Mouse (Mus musculus): ENCODE data around the gene Rbpj. TPM values are rescaled to one million over a fixed set of nuclear protein-coding genes. Genes with fewer than 3 reads are reported as not detected.

The Rbpj gene
- 10 to 100 TPM; 27.8 to 29.0 TPM for total RNA-seq (2021)
- long read RNA-seq, experiment 1, full-length matches to known transcripts, result 15 of 23 reads
- long read RNA-seq, experiment 1, partial matches to known transcripts, result 4 of 23 reads
- long read RNA-seq, experiment 1, other reads (novel, unspliced or antisense), result 4 of 23 reads
- long read RNA-seq, experiment 2, full-length matches to known transcripts, result 3 of 8 reads
- long read RNA-seq, experiment 2, partial matches to known transcripts, result 2 of 8 reads
- long read RNA-seq, experiment 2, other reads (novel, unspliced or antisense), result 3 of 8 reads

- DNase-seq (ENCODE audit: low spot score in 2 of 2), result no peak
Observed at GRCm38 (mm10) chr5:53465883-53466282, at the start of gene Rbpj. Gene Rbpj, plus strand, starts transcription at chr5:53466152.

- DNase-seq (ENCODE audit: low spot score in 2 of 2), result no peak
Observed at GRCm38 (mm10) chr5:53420777-53421176, 45.2 kb upstream of the Rbpj start.

- no peak for DNase-seq (ENCODE audit: low spot score in 2 of 2)
Observed at GRCm38 (mm10) chr5:53421291-53421690, 44.7 kb upstream of the Rbpj start.

- no peak for DNase-seq (ENCODE audit: low spot score in 2 of 2)
Observed at GRCm38 (mm10) chr5:53427411-53427810, 38.5 kb upstream of the Rbpj start.

GRCm38 (mm10) chr5:53429683-53430477 is 36.1 kb upstream of the Rbpj start:
- DNase-seq (ENCODE audit: low spot score in 2 of 2), result no peak

- no peak for DNase-seq (ENCODE audit: low spot score in 2 of 2)
Observed at GRCm38 (mm10) chr5:53432451-53432850, 33.5 kb upstream of the Rbpj start.

- no peak for DNase-seq (ENCODE audit: low spot score in 2 of 2)
Observed at GRCm38 (mm10) chr5:53436905-53437632, 28.9 kb upstream of the Rbpj start.

GRCm38 (mm10) chr5:53437767-53438166 is 28.2 kb upstream of the Rbpj start:
- no peak for DNase-seq (ENCODE audit: low spot score in 2 of 2)

- DNase-seq (ENCODE audit: low spot score in 2 of 2), result no peak
Observed at GRCm38 (mm10) chr5:53438268-53438667, 27.7 kb upstream of the Rbpj start.

- DNase-seq (ENCODE audit: low spot score in 2 of 2), result no peak
Observed at GRCm38 (mm10) chr5:53439655-53440054, 26.3 kb upstream of the Rbpj start.

- DNase-seq (ENCODE audit: low spot score in 2 of 2), result no peak
Observed at GRCm38 (mm10) chr5:53444030-53444429, 21.9 kb upstream of the Rbpj start.

- DNase-seq (ENCODE audit: low spot score in 2 of 2), result no peak
Observed at GRCm38 (mm10) chr5:53450945-53451344, 15.0 kb upstream of the Rbpj start.

- no peak for DNase-seq (ENCODE audit: low spot score in 2 of 2)
Observed at GRCm38 (mm10) chr5:53451829-53452228, 14.1 kb upstream of the Rbpj start.

- no peak for DNase-seq (ENCODE audit: low spot score in 2 of 2)
Observed at GRCm38 (mm10) chr5:53452920-53453319, 13.0 kb upstream of the Rbpj start.

- no peak for DNase-seq (ENCODE audit: low spot score in 2 of 2)
Observed at GRCm38 (mm10) chr5:53454706-53455105, 11.2 kb upstream of the Rbpj start.

- no peak for DNase-seq (ENCODE audit: low spot score in 2 of 2)
Observed at GRCm38 (mm10) chr5:53455459-53455858, 10.5 kb upstream of the Rbpj start.

- no peak for DNase-seq (ENCODE audit: low spot score in 2 of 2)
Observed at GRCm38 (mm10) chr5:53460196-53460595, 5.8 kb upstream of the Rbpj start.

- no peak for DNase-seq (ENCODE audit: low spot score in 2 of 2)
Observed at GRCm38 (mm10) chr5:53463098-53464018, 2.6 kb upstream of the Rbpj start.

- no peak for DNase-seq (ENCODE audit: low spot score in 2 of 2)
Observed at GRCm38 (mm10) chr5:53466422-53467333, 726 bp downstream of the Rbpj start.

- DNase-seq (ENCODE audit: low spot score in 2 of 2), result no peak
Observed at GRCm38 (mm10) chr5:53467602-53468001, 1.6 kb downstream of the Rbpj start.

Measured in left cerebral cortex, adult 18-20 months (tissue).